ENCODE assay signal across 25 mouse cellular contexts in the genomic region with DNA sequence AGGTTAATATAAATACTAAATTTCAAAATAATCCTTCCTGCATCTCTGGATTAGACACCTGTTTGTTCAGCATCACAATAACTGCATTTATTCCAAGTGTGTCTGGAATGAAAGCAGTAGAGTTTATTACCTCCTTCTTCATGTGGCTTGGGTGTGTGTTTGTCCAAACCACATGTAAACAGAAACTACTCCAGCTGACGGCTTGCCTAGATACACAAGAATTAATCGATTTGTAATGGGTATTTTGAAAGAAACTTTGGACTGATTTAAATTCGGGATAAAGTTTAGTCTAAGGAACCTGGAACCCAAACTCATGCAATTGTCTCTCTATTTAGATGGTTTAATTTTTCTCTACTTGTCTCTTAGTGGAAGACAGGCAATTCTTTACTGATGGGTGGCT. TPM values are rescaled to one million over a fixed set of nuclear protein-coding genes. Genes with fewer than 3 reads are reported as not detected.
"Had no signal": no experiment of that assay in that cellular context is flagged by ENCODE, and none has a peak within 500 bp of the region (broad histone marks: within the 10 kb centered on the region; RNA-seq: fewer than 3 reads in every experiment).

No protein-coding gene starts in this region.

- H3K9ac ChIP-seq: neural tube, embryonic 13.5 days; neural tube, embryonic 15.5 days; stomach, embryonic 15.5 days had no signal

- H3K27me3 ChIP-seq: neural tube, embryonic 13.5 days; neural tube, embryonic 15.5 days; stomach, embryonic 15.5 days had no signal

- H3K4me1 ChIP-seq: neural tube, embryonic 13.5 days; neural tube, embryonic 15.5 days; stomach, embryonic 15.5 days had no signal

- H3K4me3 ChIP-seq: neural tube, embryonic 13.5 days; neural tube, embryonic 15.5 days; stomach, embryonic 15.5 days had no signal

- H3K9me3 ChIP-seq: neural tube, embryonic 13.5 days; neural tube, embryonic 15.5 days; stomach, embryonic 15.5 days had no signal

- DNase-seq: retina, postnatal 1 day; right cerebral cortex, adult 18-20 months; right cerebral cortex, postnatal 14 days; right cerebral cortex, postnatal 25 days; right cerebral cortex, postnatal 4 days; spleen, adult 18-20 months; thymus, adult 18-20 months; thymus, adult 2 months; thymus, postnatal 14 days; thymus, postnatal 25 days; thymus, postnatal 36 days; thymus, postnatal 4 days had no signal

- H3K27ac ChIP-seq: neural tube, embryonic 13.5 days; neural tube, embryonic 15.5 days; stomach, embryonic 15.5 days; stomach, postnatal 0 days had no signal

- H3K4me2 ChIP-seq: neural tube, embryonic 13.5 days; neural tube, embryonic 15.5 days; stomach, embryonic 15.5 days had no signal

- H3K36me3 ChIP-seq: neural tube, embryonic 13.5 days; neural tube, embryonic 15.5 days; stomach, embryonic 15.5 days had no signal

RNA-seq across cellular contexts. Expression of a gene that starts 18.0 kb away (rescaled TPM):
- polyA plus RNA-seq: neural tube, embryonic 13.5 days; neural tube, embryonic 14.5 days had no signal

RNA-seq across cellular contexts. Expression of a gene that starts 37.0 kb away (rescaled TPM):
- total RNA-seq: neutrophil, adult 5-6 weeks had no signal

RNA-seq across cellular contexts. Expression of a gene that starts 46.2 kb away (rescaled TPM):
- total RNA-seq: neutrophil, adult 5-6 weeks had no signal
- polyA plus RNA-seq: neural tube, embryonic 13.5 days; neural tube, embryonic 14.5 days; neural tube, embryonic 15.5 days; small intestine, adult 2 months; spleen, adult 2 months; stomach, embryonic 14.5 days; stomach, embryonic 15.5 days; stomach, embryonic 16.5 days; thymus, postnatal 0 days; urinary bladder, adult 2 months had no signal

RNA-seq across cellular contexts. Expression of a gene that starts 52.9 kb away (rescaled TPM):
- polyA plus RNA-seq: neural tube, embryonic 14.5 days; stomach, embryonic 14.5 days; testis, adult 2 months had no signal
